Comparison of ENCODE assay signal across 1 mouse cellular context in genomic region chr7:19270509-19271237, GRCm38 (mm10).
TF ChIP-seq lines count a peak whose summit lies in the region.

No protein-coding gene starts in this region.

TF ChIP-seq in CH12.LX, 34 proteins besides CTCF, POLR2A, EP300 and RAD21 (continued from another document):
- no peak for TF ChIP-seq GABPA (IDR thresholded peaks at IDR 0.05; ENCODE audit: insufficient replicate concordance, low read depth, low read length)
- no peak for TF ChIP-seq SMC3 (IDR thresholded peaks at IDR 0.05; ENCODE audit: low read depth, low read length)
- TF ChIP-seq CHD1 (IDR thresholded peaks at IDR 0.05; ENCODE audit: low read depth, low read length): no peak
- TF ChIP-seq JUN (IDR thresholded peaks at IDR 0.05; ENCODE audit: insufficient read depth, low read depth, low read length): no peak
- no peak for TF ChIP-seq USF2 (conservative IDR thresholded peaks at IDR 0.05; ENCODE audit: low read depth, low read length)
- TF ChIP-seq ZNF384 (IDR thresholded peaks at IDR 0.05; ENCODE audit: low read depth, low read length): no peak
- no peak for TF ChIP-seq BHLHE40 (IDR thresholded peaks at IDR 0.05; ENCODE audit: low read depth, low read length)
- no peak for TF ChIP-seq MXI1 (IDR thresholded peaks at IDR 0.05; ENCODE audit: low read depth, low read length)
- no peak for TF ChIP-seq TBP (conservative IDR thresholded peaks at IDR 0.05; ENCODE audit: low read depth, low read length)
- TF ChIP-seq CHD2 (IDR thresholded peaks at IDR 0.05; ENCODE audit: low read length): no peak
- no peak for TF ChIP-seq UBTF (IDR thresholded peaks at IDR 0.05; ENCODE audit: low read depth, low read length)
- TF ChIP-seq MEF2A (IDR thresholded peaks at IDR 0.05; ENCODE audit: borderline replicate concordance, low read depth, low read length): no peak
- TF ChIP-seq MAX (IDR thresholded peaks at IDR 0.05; ENCODE audit: low read length): peak; percentile 7; the same call in 1 of the 2 replicates
- 0 out of 2 replicates have a peak, but pooled peaks have one; percentile 6 for TF ChIP-seq MAZ (IDR thresholded peaks at IDR 0.05; ENCODE audit: low read depth, low read length)
- no peak; the same call in 1 of the 2 replicates for TF ChIP-seq SIN3A (IDR thresholded peaks at IDR 0.05; ENCODE audit: low read length)
- no peak for TF ChIP-seq ZKSCAN1 (IDR thresholded peaks at IDR 0.05; ENCODE audit: borderline replicate concordance, low read depth, low read length)
- no peak for TF ChIP-seq TCF12 (IDR thresholded peaks at IDR 0.05; ENCODE audit: low read depth, low read length)
- TF ChIP-seq ETS1 (conservative IDR thresholded peaks at IDR 0.05; ENCODE audit: low read depth, low read length): peak; percentile 9; the same call in 1 of the 2 replicates
- 0 out of 2 replicates have a peak, but pooled peaks have one; percentile 2 for TF ChIP-seq HCFC1 (IDR thresholded peaks at IDR 0.05; ENCODE audit: low read depth, low read length)
- TF ChIP-seq IRF4 (IDR thresholded peaks at IDR 0.05; ENCODE audit: low read depth, low read length): no peak
